Mouse (Mus musculus): ENCODE measurements around the gene Olfr1318. TPM values are rescaled to one million over a fixed set of nuclear protein-coding genes. Genes with fewer than 3 reads are reported as not detected.

Olfr1318 gene
- polyA plus RNA-seq (2012; rRNA removed) = not detected in 2 replicates

DNA sequence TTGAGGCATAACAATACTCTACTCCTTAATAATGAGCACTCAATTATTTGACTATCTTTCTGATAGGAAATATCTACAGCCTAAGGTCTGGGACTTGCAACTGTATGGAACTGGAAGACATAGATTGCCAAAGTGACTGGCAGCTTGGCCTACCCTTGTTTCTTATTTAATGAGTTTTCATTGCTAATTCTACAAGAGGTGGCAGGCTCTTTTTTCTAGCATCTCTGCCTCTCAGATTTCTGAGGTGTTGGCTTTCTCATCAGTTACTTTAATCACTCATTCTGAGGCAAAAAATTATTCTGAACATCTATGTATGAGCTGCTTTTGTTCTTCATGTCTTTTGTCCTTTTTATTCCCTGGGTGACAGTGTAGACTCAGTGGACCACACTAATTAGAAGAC lies at the start of gene Olfr1318:
Gene Olfr1318, plus strand, starts transcription at position 301 of the 400 bp plus-strand sequence.
- Histone ChIP-seq H3K4me3 (ENCODE audit: extremely low read depth, insufficient read depth, insufficient read length) (no peak within 1 kb of the TSS), H3K4me1 (ENCODE audit: control insufficient read depth, insufficient read depth, insufficient read length) (no peaks in the 10 kb centered on the region), H3K27ac (ENCODE audit: insufficient read depth, low read length) (no peak within 1 kb of the TSS), H3K27me3 (ENCODE audit: control insufficient read depth, insufficient read depth, low read length) (no peaks in the 10 kb centered on the region), H3K36me3 (ENCODE audit: control insufficient read depth, insufficient read depth, low read length) (no peaks in the 10 kb centered on the region)
- TF ChIP-seq POLR2A (IDR thresholded peaks at IDR 0.05; ENCODE audit: low read depth, low read length) (no peak), CTCF (IDR thresholded peaks at IDR 0.05; ENCODE audit: extremely low read depth, insufficient read depth, insufficient read length, insufficient replicate concordance) (no peak)
- DNase-seq (ENCODE audit: low read depth in 1 of 2, low spot score in 2 of 2) = no peak

DNA sequence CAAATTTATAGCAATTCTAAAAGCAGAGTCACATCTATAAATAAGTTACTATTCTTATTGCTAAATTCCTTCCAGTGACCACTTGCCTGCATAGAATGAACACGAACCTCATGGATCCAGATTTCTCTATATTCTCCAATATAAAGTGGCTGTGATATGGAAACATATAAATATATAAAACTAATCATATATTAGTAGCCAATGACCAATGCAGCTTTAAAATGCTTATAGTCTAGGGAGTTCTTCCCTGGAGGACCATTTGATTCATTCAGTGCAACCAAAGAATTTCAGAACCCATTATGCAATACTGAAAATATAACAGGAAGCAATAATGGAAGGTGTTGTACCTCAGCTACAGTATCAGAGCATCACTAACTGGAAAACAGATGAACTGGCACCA lies 38.7 kb upstream of the Olfr1318 start, which contains the start of gene Olfr1315-ps1:
Gene Olfr1315-ps1, minus strand, starts transcription at position 101 of the 400 bp plus-strand sequence.
- no peak for DNase-seq (ENCODE audit: low read depth in 1 of 2, low spot score in 2 of 2)
- Histone ChIP-seq H3K27me3 (ENCODE audit: control insufficient read depth, insufficient read depth, low read length) (no peaks in the 10 kb centered on the region), H3K36me3 (ENCODE audit: control insufficient read depth, insufficient read depth, low read length) (no peaks in the 10 kb centered on the region), H3K27ac (ENCODE audit: insufficient read depth, low read length) (no peak within 1 kb of the TSS), H3K4me3 (ENCODE audit: extremely low read depth, insufficient read depth, insufficient read length) (no peak within 1 kb of the TSS), H3K4me1 (ENCODE audit: control insufficient read depth, insufficient read depth, insufficient read length) (no peaks in the 10 kb centered on the region)
- TF ChIP-seq POLR2A (IDR thresholded peaks at IDR 0.05; ENCODE audit: low read depth, low read length) (no peak), CTCF (IDR thresholded peaks at IDR 0.05; ENCODE audit: extremely low read depth, insufficient read depth, insufficient read length, insufficient replicate concordance) (no peak)
- 83% methylated on average over 1 of the region's 1 CpGs for WGBS

DNA sequence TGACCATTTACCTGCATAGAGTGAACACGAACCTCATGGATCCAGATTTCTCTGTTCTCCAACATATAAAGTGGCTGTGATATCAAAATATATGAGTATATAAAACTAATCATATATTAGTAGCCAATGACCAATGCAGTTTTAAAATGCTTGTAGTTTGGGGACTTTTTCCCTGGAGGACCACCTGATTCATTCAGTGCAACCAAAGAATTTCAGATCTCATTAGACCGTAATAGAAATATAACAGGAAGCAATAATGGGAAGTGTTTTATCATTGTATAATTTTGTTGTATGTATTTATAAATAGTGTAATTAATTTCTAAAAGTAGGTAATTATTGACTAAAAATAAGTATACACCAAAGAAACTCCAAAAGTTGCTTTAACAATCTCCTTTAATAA lies 19.1 kb upstream of the Olfr1318 start, which contains the start of gene Olfr1316:
Gene Olfr1316, minus strand, starts transcription at position 101 of the 400 bp plus-strand sequence.
- WGBS = 87% methylated on average over 2 of the region's 2 CpGs
- no peak within 1 kb of the TSS for H3K4me3 ChIP-seq (ENCODE audit: extremely low read depth, insufficient read depth, insufficient read length)
- TF ChIP-seq CTCF (IDR thresholded peaks at IDR 0.05; ENCODE audit: extremely low read depth, insufficient read depth, insufficient read length, insufficient replicate concordance) = no peak
- no peak for TF ChIP-seq POLR2A (IDR thresholded peaks at IDR 0.05; ENCODE audit: low read depth, low read length)
- H3K36me3 ChIP-seq (ENCODE audit: control insufficient read depth, insufficient read depth, low read length) = no peaks in the 10 kb centered on the region
- H3K27me3 ChIP-seq (ENCODE audit: control insufficient read depth, insufficient read depth, low read length) = no peaks in the 10 kb centered on the region
- H3K27ac ChIP-seq (ENCODE audit: insufficient read depth, low read length) = no peak within 1 kb of the TSS
- DNase-seq (ENCODE audit: low read depth in 1 of 2, low spot score in 2 of 2) = no peak
- H3K4me1 ChIP-seq (ENCODE audit: control insufficient read depth, insufficient read depth, insufficient read length) = no peaks in the 10 kb centered on the region

DNA sequence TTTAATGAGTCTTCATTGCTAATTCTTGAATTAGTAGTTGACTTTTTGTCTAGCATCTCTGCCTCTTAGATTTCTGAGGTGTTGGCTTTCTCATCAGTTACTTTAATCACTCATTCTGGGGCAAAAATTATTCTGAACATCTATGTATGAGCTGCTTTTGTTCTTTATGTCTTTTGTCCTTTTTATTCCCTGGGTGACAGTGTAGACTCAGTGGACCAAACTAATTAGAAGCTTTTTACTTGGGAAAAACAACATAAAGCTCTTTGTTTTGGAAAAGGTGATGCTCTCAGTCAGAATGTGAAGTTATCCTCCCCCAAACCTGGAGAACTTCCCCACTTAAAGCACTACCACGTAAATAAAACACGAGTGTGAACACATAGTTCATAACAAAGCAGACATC lies 14.0 kb upstream of the Olfr1318 start, which contains the start of gene Olfr1317:
Gene Olfr1317, plus strand, starts transcription at position 301 of the 400 bp plus-strand sequence.
- no peaks in the 10 kb centered on the region for H3K4me1 ChIP-seq (ENCODE audit: control insufficient read depth, insufficient read depth, insufficient read length)
- no peaks in the 10 kb centered on the region for H3K36me3 ChIP-seq (ENCODE audit: control insufficient read depth, insufficient read depth, low read length)
- 72% methylated on average over 2 of the region's 2 CpGs for WGBS
- no peaks in the 10 kb centered on the region for H3K27me3 ChIP-seq (ENCODE audit: control insufficient read depth, insufficient read depth, low read length)
- no peak within 1 kb of the TSS for H3K4me3 ChIP-seq (ENCODE audit: extremely low read depth, insufficient read depth, insufficient read length)
- TF ChIP-seq CTCF (IDR thresholded peaks at IDR 0.05; ENCODE audit: extremely low read depth, insufficient read depth, insufficient read length, insufficient replicate concordance) (no peak), POLR2A (IDR thresholded peaks at IDR 0.05; ENCODE audit: low read depth, low read length) (no peak)
- DNase-seq (ENCODE audit: low read depth in 1 of 2, low spot score in 2 of 2) = no peak
- H3K27ac ChIP-seq (ENCODE audit: insufficient read depth, low read length) = no peak within 1 kb of the TSS

DNA sequence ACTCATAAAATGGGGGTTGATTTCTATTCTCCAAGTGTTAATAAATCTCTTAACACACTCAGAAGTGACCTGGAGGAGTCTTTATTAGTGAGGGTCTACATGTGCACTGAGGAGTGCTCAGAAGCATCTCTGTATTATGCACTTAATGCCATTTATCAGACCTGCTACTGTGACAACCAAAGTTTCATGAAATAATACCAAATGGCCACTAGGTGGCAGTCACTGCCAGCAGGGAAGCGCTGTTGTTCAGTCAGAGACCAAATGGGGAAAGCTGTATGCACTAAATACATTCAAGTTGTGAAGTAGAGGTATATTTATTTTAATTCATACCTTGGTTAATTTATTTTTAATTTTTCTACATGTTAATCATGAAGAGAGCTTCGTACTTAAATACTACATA lies 42.9 kb downstream of the Olfr1318 start:
- no peaks in the 10 kb centered on the region for H3K27me3 ChIP-seq (ENCODE audit: control insufficient read depth, insufficient read depth, low read length)
- H3K27ac ChIP-seq (ENCODE audit: insufficient read depth, low read length) = no peak overlapping the region
- DNase-seq (ENCODE audit: low read depth in 1 of 2, low spot score in 2 of 2) = peak; percentile 26 to 28
- H3K36me3 ChIP-seq (ENCODE audit: control insufficient read depth, insufficient read depth, low read length) = no peaks in the 10 kb centered on the region
- 2% methylated on average over 2 of the region's 2 CpGs for WGBS
- peak; percentile 72; the same call in 1 of the 2 replicates for TF ChIP-seq CTCF (IDR thresholded peaks at IDR 0.05; ENCODE audit: extremely low read depth, insufficient read depth, insufficient read length, insufficient replicate concordance)
- TF ChIP-seq POLR2A (IDR thresholded peaks at IDR 0.05; ENCODE audit: low read depth, low read length) = no peak
- H3K4me3 ChIP-seq (ENCODE audit: extremely low read depth, insufficient read depth, insufficient read length) = no peak overlapping the region
- H3K4me1 ChIP-seq (ENCODE audit: control insufficient read depth, insufficient read depth, insufficient read length) = no peaks in the 10 kb centered on the region

DNA sequence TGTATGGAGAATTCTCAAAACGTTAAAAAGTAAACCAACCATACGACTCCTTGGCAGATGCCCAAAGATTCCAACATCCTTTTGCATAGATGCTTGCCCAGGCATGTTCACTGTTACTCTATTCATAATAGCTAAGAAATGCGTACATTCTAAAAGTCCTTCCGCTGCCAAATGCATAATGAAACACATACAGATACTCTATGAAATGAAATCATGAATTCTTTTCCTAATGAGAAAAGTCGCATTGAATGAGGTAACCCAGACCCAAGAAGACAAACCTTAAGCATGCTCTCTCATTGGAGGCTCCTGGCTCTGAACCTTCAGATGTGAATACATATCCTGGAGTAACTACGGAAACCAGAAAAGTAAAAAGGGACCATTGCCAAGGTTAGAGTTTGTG lies 49.1 kb downstream of the Olfr1318 start:
- no peak for TF ChIP-seq CTCF (IDR thresholded peaks at IDR 0.05; ENCODE audit: extremely low read depth, insufficient read depth, insufficient read length, insufficient replicate concordance)
- TF ChIP-seq POLR2A (IDR thresholded peaks at IDR 0.05; ENCODE audit: low read depth, low read length) = no peak
- Histone ChIP-seq H3K27me3 (ENCODE audit: control insufficient read depth, insufficient read depth, low read length) (no peaks in the 10 kb centered on the region), H3K4me1 (ENCODE audit: control insufficient read depth, insufficient read depth, insufficient read length) (no peaks in the 10 kb centered on the region), H3K27ac (ENCODE audit: insufficient read depth, low read length) (no peak overlapping the region), H3K36me3 (ENCODE audit: control insufficient read depth, insufficient read depth, low read length) (no peaks in the 10 kb centered on the region), H3K4me3 (ENCODE audit: extremely low read depth, insufficient read depth, insufficient read length) (no peak overlapping the region)
- WGBS = 75% methylated on average over 6 of the region's 6 CpGs
- no peak for DNase-seq (ENCODE audit: low read depth in 1 of 2, low spot score in 2 of 2)

Other genes starting within 250 kb of the Olfr1318 start
- not detected in 2 replicates for gene Olfr1306, start 237.9 kb upstream of the Olfr1318 start, polyA plus RNA-seq (2012; rRNA removed)
- gene Olfr1307, start 204.8 kb upstream of the Olfr1318 start, polyA plus RNA-seq (2012; rRNA removed) = not detected in 2 replicates
- not detected in 2 replicates for gene Olfr1308, start 189.3 kb upstream of the Olfr1318 start, polyA plus RNA-seq (2012; rRNA removed)
- gene Olfr1309, start 163.9 kb upstream of the Olfr1318 start, polyA plus RNA-seq (2012; rRNA removed) = not detected in 2 replicates
- not detected in 2 replicates for gene Olfr1310, start 141.5 kb upstream of the Olfr1318 start, polyA plus RNA-seq (2012; rRNA removed)
- not detected in 2 replicates for gene Olfr1311, start 129.8 kb upstream of the Olfr1318 start, polyA plus RNA-seq (2012; rRNA removed)
- gene Olfr1312, start 104.0 kb upstream of the Olfr1318 start, polyA plus RNA-seq (2012; rRNA removed) = not detected in 2 replicates
- gene Olfr1313, start 76.4 kb upstream of the Olfr1318 start, polyA plus RNA-seq (2012; rRNA removed) = not detected in 2 replicates
- not detected in 2 replicates for gene Olfr1314, start 57.4 kb upstream of the Olfr1318 start, polyA plus RNA-seq (2012; rRNA removed)
- gene Olfr1315-ps1, start 38.8 kb upstream of the Olfr1318 start, polyA plus RNA-seq (2012; rRNA removed) = not detected in 2 replicates
- not detected in 2 replicates for gene Olfr1316, start 19.2 kb upstream of the Olfr1318 start, polyA plus RNA-seq (2012; rRNA removed)
- not detected in 2 replicates for gene Olfr1317, start 13.9 kb upstream of the Olfr1318 start, polyA plus RNA-seq (2012; rRNA removed)
- 44.6 and 55.6 TPM in 2 replicates for gene Lpcat4, start 85.3 kb downstream of the Olfr1318 start, polyA plus RNA-seq (2012; rRNA removed)
- not detected in 2 replicates for gene Nutm1, start 105.1 kb downstream of the Olfr1318 start, polyA plus RNA-seq (2012; rRNA removed)
- 42.0 and 47.2 TPM in 2 replicates for gene Nop10, start 107.7 kb downstream of the Olfr1318 start, polyA plus RNA-seq (2012; rRNA removed)
- 58.0 and 74.0 TPM in 2 replicates for gene Slc12a6, start 111.6 kb downstream of the Olfr1318 start, polyA plus RNA-seq (2012; rRNA removed)
- gene Gm21985, start 112.1 kb downstream of the Olfr1318 start, polyA plus RNA-seq (2012; rRNA removed) = not detected in 2 replicates
- 28.6 and 32.5 TPM in 2 replicates for gene Emc4, start 213.8 kb downstream of the Olfr1318 start, polyA plus RNA-seq (2012; rRNA removed)
- gene Katnbl1, start 225.0 kb downstream of the Olfr1318 start, polyA plus RNA-seq (2012; rRNA removed) = 0.57 and 0.58 TPM in 2 replicates

All from spleen, adult 2 months (tissue).